Mouse (Mus musculus) heart, adult 18-20 months (tissue): ENCODE results near the gene Phf14. TPM values are rescaled to one million over a fixed set of nuclear protein-coding genes. Genes with fewer than 3 reads are reported as not detected.
"Not testable (repeated sequence)": the region's sequence is repeated elsewhere in the genome, so short reads cannot be mapped to it uniquely, and the experiment has no call there.

ENCODE experiments used
- DNase-seq, 2 experiments: peaks; one replicate each; pipeline ENCODE4 v3.0.0; 2021 to 2022; ENCODE audit warnings: mixed read lengths in 1 of 2
- long read RNA-seq, 2 experiments: library from polyadenylated mRNA; stranded (forward); transcript quantifications; one replicate each; pipeline ENCODE4 v2.0.0; 2021
- total RNA-seq, 2 experiments: library from RNA; stranded (reverse); gene quantifications; 2 replicates each; pipeline ENCODE4 v1.2.3; 2021

The Phf14 gene
- total RNA-seq = 10 to 100 TPM; 44.7 to 44.9 TPM
- long read RNA-seq, experiment 1, partial matches to known transcripts = 13 of 33 reads
- long read RNA-seq, experiment 1, other reads (novel, unspliced or antisense) = 19 of 33 reads
- long read RNA-seq, experiment 2, partial matches to known transcripts = 8 of 14 reads
- long read RNA-seq, experiment 2, other reads (novel, unspliced or antisense) = 6 of 14 reads

DNA sequence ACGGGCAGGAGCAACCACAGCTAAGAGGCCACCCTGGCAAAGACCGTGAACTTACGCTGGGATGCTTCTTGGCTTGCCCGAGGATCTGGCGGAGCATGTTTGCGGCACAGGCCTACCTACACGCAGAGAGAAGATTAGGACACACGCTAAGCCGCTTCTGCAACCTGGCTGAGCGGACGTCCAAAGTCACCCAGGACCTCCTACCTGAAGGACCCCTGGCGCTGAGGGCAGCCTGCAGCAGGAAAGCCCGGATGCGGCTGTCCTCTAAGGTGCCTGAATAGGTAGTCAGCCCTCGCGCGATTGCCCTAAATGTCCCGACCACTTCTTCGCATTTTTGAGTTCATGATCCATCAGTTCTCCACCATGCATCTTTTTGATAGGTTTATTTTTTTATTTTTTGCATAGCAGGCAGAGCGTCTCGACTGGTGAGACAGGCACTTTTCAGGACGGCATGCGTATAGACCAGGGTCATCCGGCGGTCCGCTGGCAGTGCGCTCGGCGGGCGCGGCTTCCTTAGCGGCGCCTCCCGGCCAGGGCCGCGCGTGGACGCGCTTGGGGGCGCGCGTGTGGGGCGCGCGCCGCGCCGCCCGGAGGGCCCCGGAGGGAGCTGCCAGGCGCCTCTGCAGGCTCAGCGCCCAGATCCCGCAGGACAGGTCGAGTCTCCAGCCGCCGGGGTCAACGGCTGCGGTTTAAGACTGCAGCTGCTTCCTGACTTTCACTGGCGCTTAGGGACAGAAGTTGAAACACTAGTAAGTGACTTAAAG is at the start of gene Phf14, which contains the start of gene Ndufa4:
TSS of gene Phf14 (plus strand) at position 541 of the 764 bp plus-strand sequence.
TSS of gene Ndufa4 (minus strand) at position 229 of the 764 bp plus-strand sequence.
- peak; percentile 95 to 98 for DNase-seq

GRCm38 (mm10) chr6:11875364-11875763 is 32.2 kb upstream of the Phf14 start:
- not testable (repeated sequence) for DNase-seq

GRCm38 (mm10) chr6:11900809-11901310 is 6.7 kb upstream of the Phf14 start:
- no peak for DNase-seq

DNA sequence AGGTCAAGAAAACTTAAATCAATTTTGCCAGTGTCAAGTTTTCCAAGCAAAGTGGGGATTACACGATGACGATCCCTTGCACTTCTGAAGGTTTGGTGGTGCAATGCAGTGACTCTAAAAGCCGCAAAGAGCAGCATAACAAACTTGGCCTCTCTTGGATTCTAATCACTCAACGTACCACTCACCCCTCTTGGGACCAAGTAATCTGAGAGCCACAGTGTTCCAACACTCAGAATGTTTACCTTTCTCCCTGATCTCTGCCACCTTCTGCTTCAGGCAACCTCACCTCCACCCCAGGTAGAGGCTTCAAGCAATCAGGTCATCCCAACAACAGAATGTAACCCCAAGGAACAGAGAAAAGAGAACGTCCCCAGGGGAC is 730 bp upstream of the Phf14 start:
- DNase-seq = no peak

DNA sequence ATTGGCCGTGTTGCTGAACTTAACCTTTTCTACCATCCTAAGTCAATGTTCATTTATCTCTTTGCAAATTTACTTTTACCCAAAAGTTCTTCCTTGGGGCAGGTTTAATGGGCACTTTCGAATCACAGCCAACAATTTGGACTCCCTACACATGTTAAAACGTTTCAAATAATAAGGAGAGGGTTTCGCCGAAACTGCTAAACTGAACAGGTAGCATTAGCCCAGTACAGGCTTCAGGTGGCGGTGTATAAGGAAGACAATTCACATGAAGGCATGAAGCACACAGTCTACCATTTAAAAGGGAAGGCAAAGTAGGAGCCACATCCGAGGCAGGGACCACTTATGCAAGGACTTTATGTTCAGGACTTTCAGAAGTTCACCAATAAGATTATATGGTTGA is 561 bp downstream of the Phf14 start:
- no peak for DNase-seq

DNA sequence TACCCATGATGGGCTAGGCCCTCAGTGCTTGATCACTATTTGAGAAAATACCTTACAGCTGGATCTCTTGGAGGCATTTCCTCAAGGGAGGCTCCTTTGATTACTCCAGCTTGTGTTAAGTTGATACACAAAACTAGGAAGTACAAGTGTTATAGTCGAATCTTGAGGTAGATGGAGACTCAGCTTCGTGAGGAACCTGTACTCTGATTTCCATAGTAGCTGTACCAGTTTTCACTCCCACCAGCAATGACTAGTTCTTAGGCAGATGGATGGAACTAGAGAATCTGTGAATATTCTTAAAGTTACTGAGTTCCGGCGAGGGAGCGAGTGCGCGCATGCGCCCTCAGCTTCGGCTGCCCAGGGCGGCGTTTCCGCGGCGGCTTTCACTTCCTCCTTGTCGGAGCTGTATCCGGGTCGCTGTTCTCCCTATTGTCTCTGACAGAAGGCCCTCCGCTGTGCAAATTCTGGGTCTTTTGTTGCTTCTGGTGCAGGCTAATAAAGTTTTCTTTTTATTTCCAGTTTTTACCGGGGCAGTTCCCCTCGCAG is 18.0 kb downstream of the Phf14 start:
- DNase-seq = peak; percentile 85 to 92

DNA sequence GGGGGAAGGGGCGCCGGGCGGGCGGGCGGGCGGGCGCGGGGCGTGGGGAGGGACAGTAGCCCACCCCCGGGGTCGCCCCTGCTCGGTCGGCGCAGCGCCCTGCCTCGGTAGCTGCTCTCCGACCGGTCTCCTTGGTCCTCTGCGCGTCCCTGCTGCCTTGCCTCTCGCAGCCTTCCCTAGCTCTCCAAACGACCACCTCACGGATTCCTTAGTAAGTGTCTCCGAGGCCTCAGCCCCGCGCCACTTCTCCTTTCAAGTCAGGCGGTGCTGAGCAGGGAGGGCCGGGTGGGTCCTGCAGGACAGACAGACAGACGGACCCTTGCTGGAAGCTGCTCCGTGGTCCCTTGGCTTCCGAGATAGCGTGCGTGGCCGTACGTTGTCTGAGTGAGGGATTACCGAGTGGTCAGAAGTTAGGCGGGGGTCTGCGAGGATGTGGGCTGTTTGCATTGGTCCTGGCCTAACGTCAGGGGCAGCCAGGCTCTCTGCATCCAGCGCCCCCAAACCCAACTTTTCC is 18.5 kb downstream of the Phf14 start:
- DNase-seq = peak; percentile 23 to 40

GRCm38 (mm10) chr6:11927485-11927884 is 19.9 kb downstream of the Phf14 start:
- no peak for DNase-seq

DNA sequence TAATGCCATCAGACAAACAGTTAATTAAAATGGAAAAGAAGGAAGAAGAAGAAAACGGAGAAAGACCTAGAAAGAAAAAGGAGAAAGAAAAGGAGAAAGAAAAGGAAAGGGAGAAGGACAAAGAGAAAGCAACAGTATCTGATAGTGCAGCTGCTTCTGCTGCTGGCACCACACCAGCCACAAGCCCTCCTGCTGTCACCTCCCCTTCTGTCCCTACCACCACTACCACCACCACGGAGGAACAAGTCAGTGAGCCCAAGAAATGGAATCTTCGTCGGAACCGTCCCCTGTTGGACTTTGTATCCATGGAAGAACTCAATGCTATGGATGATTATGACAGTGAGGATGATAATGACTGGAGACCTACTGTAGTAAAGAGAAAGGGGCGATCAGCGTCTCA is 25.8 kb downstream of the Phf14 start:
- DNase-seq = no peak

GRCm38 (mm10) chr6:11940895-11941294 is 33.3 kb downstream of the Phf14 start:
- DNase-seq = no peak

- DNase-seq = no peak
Observed at GRCm38 (mm10) chr6:11942089-11942488, 34.5 kb downstream of the Phf14 start.

GRCm38 (mm10) chr6:11948100-11948499 is 40.5 kb downstream of the Phf14 start:
- DNase-seq = no peak

GRCm38 (mm10) chr6:11960172-11960571 is 52.6 kb downstream of the Phf14 start:
- no peak for DNase-seq

- no peak for DNase-seq
Observed at GRCm38 (mm10) chr6:11993782-11994181, 86.2 kb downstream of the Phf14 start.

DNA sequence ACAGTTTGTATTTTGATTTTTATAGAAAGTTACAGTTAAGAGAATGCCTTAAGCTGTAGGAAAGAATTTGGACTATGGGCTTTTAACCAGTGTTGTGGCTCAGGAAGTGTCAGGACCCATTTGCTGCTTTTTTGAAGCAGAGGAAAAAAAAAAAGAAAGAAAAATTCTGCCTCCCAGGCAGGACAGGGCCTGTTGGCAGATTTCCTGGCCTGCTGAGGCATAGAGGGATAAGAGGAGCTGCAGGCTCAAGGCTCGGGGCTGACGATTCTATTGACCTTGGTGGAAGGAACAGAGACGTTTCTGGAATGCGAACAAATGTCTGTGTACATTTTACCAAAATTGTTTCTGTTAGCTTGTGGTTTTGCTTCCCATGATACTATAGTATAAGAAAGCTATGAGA is 91.0 kb downstream of the Phf14 start:
- no peak for DNase-seq

GRCm38 (mm10) chr6:11999506-11999905 is 91.9 kb downstream of the Phf14 start:
- no peak for DNase-seq

- DNase-seq = no peak
Observed at GRCm38 (mm10) chr6:12005455-12005854, 97.8 kb downstream of the Phf14 start.

DNA sequence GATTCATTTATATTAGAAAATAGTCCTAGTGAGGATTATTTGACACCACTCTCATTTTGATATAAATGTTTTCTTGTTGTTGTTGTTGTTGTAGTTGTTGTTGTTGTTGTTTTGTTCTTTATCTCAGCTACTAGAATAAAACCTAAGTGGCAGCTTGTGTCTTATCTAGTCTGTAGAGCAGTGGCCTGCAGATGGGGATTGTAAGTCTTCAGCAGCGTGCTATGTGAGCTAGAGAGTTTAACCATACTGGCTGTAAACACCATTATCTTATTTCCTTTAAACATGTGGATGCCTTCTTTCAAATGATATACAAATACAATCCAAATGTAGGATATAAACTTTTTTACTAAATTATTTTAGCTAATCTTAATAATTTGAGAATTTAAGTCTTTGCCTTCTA is 98.4 kb downstream of the Phf14 start:
- no peak for DNase-seq

GRCm38 (mm10) chr6:12012103-12012502 is 104.5 kb downstream of the Phf14 start:
- no peak for DNase-seq

GRCm38 (mm10) chr6:12014035-12014434 is 106.4 kb downstream of the Phf14 start:
- no peak for DNase-seq

GRCm38 (mm10) chr6:12014733-12015132 is 107.1 kb downstream of the Phf14 start:
- no peak for DNase-seq

- DNase-seq = no peak
Observed at GRCm38 (mm10) chr6:12019736-12020135, 112.1 kb downstream of the Phf14 start.

DNA sequence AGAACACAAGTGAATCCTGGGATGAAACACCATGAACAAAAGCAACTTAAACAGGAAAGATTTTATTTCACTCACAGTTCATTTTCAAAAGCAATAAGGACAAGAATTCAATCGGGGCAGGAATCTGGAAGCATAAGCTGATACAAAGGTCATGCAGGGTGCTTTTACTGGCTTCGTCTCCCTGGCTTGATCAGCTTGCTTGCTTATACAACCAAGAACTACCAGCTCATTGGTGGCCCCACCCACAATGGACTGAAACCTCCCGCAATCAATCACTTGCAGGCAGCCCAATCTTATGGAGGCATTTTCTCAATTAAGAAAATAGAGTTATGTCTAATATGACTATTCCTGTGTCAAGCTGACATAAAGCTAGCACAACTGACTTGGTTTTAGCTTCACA is 112.5 kb downstream of the Phf14 start:
- DNase-seq = no peak
